Mouse (Mus musculus) thymus, adult 2 months (tissue): ENCODE measurements around the gene Add2. TPM values are rescaled to one million over a fixed set of nuclear protein-coding genes. Genes with fewer than 3 reads are reported as not detected.

Source experiments
- DNase-seq: peaks from one replicate; pipeline ENCODE4 v3.0.0; 2021
- H3K27ac ChIP-seq: fragments of 200-500 bp; 2 replicates; pipeline ENCODE4 v1.5.1; 2012; ENCODE audit warnings: low read length, control low read depth; ENCODE audit not compliant: control insufficient read depth, insufficient read depth
- H3K27me3 ChIP-seq: fragments of 200-500 bp; 2 replicates; pipeline ENCODE4 v1.6.1; 2012; ENCODE audit warnings: mild to moderate bottlenecking, low read length, moderate library complexity, mixed read lengths; ENCODE audit not compliant: control insufficient read depth, insufficient read depth
- H3K36me3 ChIP-seq: fragments of 200-500 bp; 2 replicates; pipeline ENCODE4 v1.6.1; 2012; ENCODE audit warnings: mild to moderate bottlenecking, low read length, moderate library complexity; ENCODE audit not compliant: control insufficient read depth, insufficient read depth
- H3K4me1 ChIP-seq: fragments of 200-500 bp; replicated peaks from 2 replicates; pipeline ENCODE4 v1.6.1; 2012; ENCODE audit warnings: low read length; ENCODE audit not compliant: control insufficient read depth, insufficient read depth
- H3K4me3 ChIP-seq: fragments of 200-500 bp; 2 replicates; pipeline ENCODE4 v1.5.1; 2012; ENCODE audit warnings: mild to moderate bottlenecking, low read length, control low read depth, moderate library complexity; ENCODE audit not compliant: control insufficient read depth, insufficient read depth
- CTCF ChIP-seq: fragments of 200-500 bp; IDR thresholded peaks from 2 replicates; pipeline ENCODE4 v1.5.1; 2012; ENCODE audit warnings: mild to moderate bottlenecking, control low read depth, low read length, moderate library complexity, borderline replicate concordance; ENCODE audit not compliant: control insufficient read depth, poor library complexity, insufficient read depth; ENCODE audit errors: extremely low read depth
- POLR2A ChIP-seq: fragments of 200-500 bp; IDR thresholded peaks from 2 replicates; pipeline ENCODE4 v1.6.1; 2012; ENCODE audit warnings: mild to moderate bottlenecking, low read length, control low read depth, moderate library complexity; ENCODE audit not compliant: control insufficient read depth, poor library complexity, insufficient read depth; ENCODE audit errors: extremely low read depth
- WGBS: fragments of 180-500 bp; shearing (Covaris S2); methylation state at CpG from one replicate; pipeline ENCODE4 v1.1.7; 2018; 5-methylcytosine and 5-hydroxymethylcytosine counted together
- polyA plus RNA-seq: library from polyadenylated mRNA; depleted of rRNA; stranded (reverse); fragments of >200 nt; gene quantifications from 2 replicates; pipeline ENCODE4 v1.2.3, GENCODE M21; 2012; rRNA removed

The Add2 gene
- polyA plus RNA-seq, 1 experiment, result 0.31 TPM

GRCm38 (mm10) chr6:86169166-86169565, 140.7 kb downstream of the Add2 start:
- no peaks in the 10 kb centered on the region for H3K36me3 ChIP-seq
- no peak for TF ChIP-seq POLR2A
- TF ChIP-seq CTCF, result no peak
- H3K4me1 ChIP-seq, result no peaks in the 10 kb centered on the region
- H3K4me3 ChIP-seq, result no peak overlapping the region
- no peaks in the 10 kb centered on the region for H3K27me3 ChIP-seq
- 47% methylated on average over 4 of the region's 4 CpGs for WGBS
- H3K27ac ChIP-seq, result no peak overlapping the region
- no peak for DNase-seq

Other genes with a start within 250 kb of the Add2 start
- gene Nat8f6, start 207.7 kb upstream of the Add2 start, polyA plus RNA-seq, result 0.11 and 0.34 TPM in 2 replicates
- 0.18 and 0.22 TPM in 2 replicates for gene Nat8f5, start 207.7 kb upstream of the Add2 start, polyA plus RNA-seq
- 0.33 and 0.35 TPM in 2 replicates for gene Nat8, start 196.6 kb upstream of the Add2 start, polyA plus RNA-seq
- 0.04 and 0.45 TPM in 2 replicates for gene Nat8f2, start 159.5 kb upstream of the Add2 start, polyA plus RNA-seq
- gene Nat8f4, start 123.8 kb upstream of the Add2 start, polyA plus RNA-seq, result 2.9 and 4.1 TPM in 2 replicates
- gene Tprkb, start 116.8 kb upstream of the Add2 start, polyA plus RNA-seq, result 16.8 and 20.6 TPM in 2 replicates
- 10.3 and 12.5 TPM in 2 replicates for gene Nat8f1, start 113.0 kb upstream of the Add2 start, polyA plus RNA-seq
- 60.8 and 65.6 TPM in 2 replicates for gene Dusp11, start 67.0 kb upstream of the Add2 start, polyA plus RNA-seq
- gene Figla, start 12.5 kb upstream of the Add2 start, polyA plus RNA-seq, result not detected in 2 replicates
- gene Tgfa, start 166.5 kb downstream of the Add2 start, polyA plus RNA-seq, result 0.84 and 2.1 TPM in 2 replicates